ENCODE assay signal across 18 mouse cellular contexts in the genomic region with DNA sequence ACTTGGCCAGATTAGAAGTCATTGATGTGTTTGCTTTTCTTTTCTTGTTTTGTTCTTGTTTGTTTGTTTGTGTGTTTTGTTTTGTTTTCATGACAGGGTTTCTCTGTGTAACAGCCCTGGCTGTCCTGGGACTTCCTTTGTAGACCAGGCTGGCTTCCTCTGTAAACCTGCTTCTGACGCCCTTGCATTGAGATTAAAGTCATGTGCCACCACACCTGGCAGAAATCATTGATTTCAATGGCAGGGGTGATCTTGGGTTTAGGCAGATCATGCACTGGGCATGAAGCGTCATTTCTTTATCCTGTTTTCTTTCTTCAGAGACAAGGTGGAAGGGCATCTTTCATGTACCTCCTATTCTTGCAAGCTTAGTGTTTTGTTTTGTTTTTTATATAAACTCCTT. TPM values are rescaled to one million over a fixed set of nuclear protein-coding genes. Genes with fewer than 3 reads are reported as not detected.
DNase-seq lines count a peak whose midpoint lies in the region; ATAC-seq lines count a peak whose summit lies in the region.
"Had no signal": no experiment of that assay in that cellular context is flagged by ENCODE, and none has a peak within 500 bp of the region (broad histone marks: within the 10 kb centered on the region; RNA-seq: fewer than 3 reads in every experiment).

No protein-coding gene starts in this region.

- peak; percentile 22 for DNase-seq in thymus, postnatal 14 days
- DNase-seq in thymus, postnatal 10 days (ENCODE audit: low spot score in 2 of 2): no peak
- peak; percentile 21 to 24 for DNase-seq in natural killer cell, adult 2 months (ENCODE audit: low spot score in 2 of 2)
- no peak for DNase-seq in layer of hippocampus, postnatal 25 days (ENCODE audit: extremely low spot score in 1 of 2, low spot score in 1 of 2)
- no peak for DNase-seq in layer of hippocampus, adult 9-10 months (ENCODE audit: low spot score)
- DNase-seq in ovary, adult 18-20 months (ENCODE audit: low spot score): no peak
- DNase-seq: adrenal gland, adult 2 months; adrenal gland, postnatal 14 days; cerebellum, adult 11 months; cerebellum, adult 2 months; cerebellum, postnatal 10 days; gastrocnemius, postnatal 25 days; heart, adult 2 months had no signal

- peak; percentile 66 for ATAC-seq in CD4-positive, CD25-positive, alpha-beta regulatory T cell, adult 4 months
- ATAC-seq in activated CD4-positive, CD25-positive, alpha-beta regulatory T cell, adult 4 months: peak; percentile 13
- ATAC-seq: forebrain, embryonic 13.5 days; forebrain, embryonic 16.5 days; intestine, embryonic 15.5 days had no signal

RNA-seq across cellular contexts. Expression of a gene that starts 15.9 kb away (rescaled TPM):
- polyA plus RNA-seq in CD4-positive, CD25-positive, alpha-beta regulatory T cell, adult 4 months (2017; shearing (Covaris generic)): 100 to 1,000 TPM; 116 to 118 TPM
- polyA plus RNA-seq in activated CD4-positive, CD25-positive, alpha-beta regulatory T cell, adult 4 months (2017; shearing (Covaris generic)): 100 to 1,000 TPM; 115 to 134 TPM
- 10 to 100 TPM; 16.6 to 18.1 TPM for total RNA-seq in layer of hippocampus, postnatal 25 days (2021)

RNA-seq across cellular contexts. Expression of a gene that starts 44.6 kb away (rescaled TPM):
- polyA plus RNA-seq in CD4-positive, CD25-positive, alpha-beta regulatory T cell, adult 4 months (2017; shearing (Covaris generic)): 100 to 1,000 TPM; 102 to 165 TPM
- 10 to 100 TPM; 67.8 to 77.8 TPM for polyA plus RNA-seq in activated CD4-positive, CD25-positive, alpha-beta regulatory T cell, adult 4 months (2017; shearing (Covaris generic))
- 1 to 10 TPM; 3.7 to 4.6 TPM for total RNA-seq in layer of hippocampus, postnatal 25 days (2021)

Comparison
In these comparisons a context has a peak if more than half of its experiments do, and no peak if none do; other contexts are left out.
1. DNase-seq: peak in thymus, postnatal 14 days (single experiment) and natural killer cell, adult 2 months (2 of 2); none in thymus, postnatal 10 days (0 of 2), layer of hippocampus, postnatal 25 days (0 of 2), layer of hippocampus, adult 9-10 months (single experiment) and ovary, adult 18-20 months (single experiment).